Mouse (Mus musculus): ENCODE measurements around the gene Trpm7. TPM values are rescaled to one million over a fixed set of nuclear protein-coding genes. Genes with fewer than 3 reads are reported as not detected.
"Not testable (repeated sequence)": the region's sequence is repeated elsewhere in the genome, so short reads cannot be mapped to it uniquely, and the experiment has no call there.

Trpm7 gene
- 10 to 100 TPM; 27.2 to 37.3 TPM for total RNA-seq (2021)
- long read RNA-seq, experiment 1, full-length matches to known transcripts, result 5 of 12 reads
- long read RNA-seq, experiment 1, partial matches to known transcripts, result 5 of 12 reads
- long read RNA-seq, experiment 1, other reads (novel, unspliced or antisense), result 2 of 12 reads
- long read RNA-seq, experiment 2, full-length matches to known transcripts, result 5 of 11 reads
- long read RNA-seq, experiment 2, partial matches to known transcripts, result 4 of 11 reads
- long read RNA-seq, experiment 2, other reads (novel, unspliced or antisense), result 2 of 11 reads

DNA sequence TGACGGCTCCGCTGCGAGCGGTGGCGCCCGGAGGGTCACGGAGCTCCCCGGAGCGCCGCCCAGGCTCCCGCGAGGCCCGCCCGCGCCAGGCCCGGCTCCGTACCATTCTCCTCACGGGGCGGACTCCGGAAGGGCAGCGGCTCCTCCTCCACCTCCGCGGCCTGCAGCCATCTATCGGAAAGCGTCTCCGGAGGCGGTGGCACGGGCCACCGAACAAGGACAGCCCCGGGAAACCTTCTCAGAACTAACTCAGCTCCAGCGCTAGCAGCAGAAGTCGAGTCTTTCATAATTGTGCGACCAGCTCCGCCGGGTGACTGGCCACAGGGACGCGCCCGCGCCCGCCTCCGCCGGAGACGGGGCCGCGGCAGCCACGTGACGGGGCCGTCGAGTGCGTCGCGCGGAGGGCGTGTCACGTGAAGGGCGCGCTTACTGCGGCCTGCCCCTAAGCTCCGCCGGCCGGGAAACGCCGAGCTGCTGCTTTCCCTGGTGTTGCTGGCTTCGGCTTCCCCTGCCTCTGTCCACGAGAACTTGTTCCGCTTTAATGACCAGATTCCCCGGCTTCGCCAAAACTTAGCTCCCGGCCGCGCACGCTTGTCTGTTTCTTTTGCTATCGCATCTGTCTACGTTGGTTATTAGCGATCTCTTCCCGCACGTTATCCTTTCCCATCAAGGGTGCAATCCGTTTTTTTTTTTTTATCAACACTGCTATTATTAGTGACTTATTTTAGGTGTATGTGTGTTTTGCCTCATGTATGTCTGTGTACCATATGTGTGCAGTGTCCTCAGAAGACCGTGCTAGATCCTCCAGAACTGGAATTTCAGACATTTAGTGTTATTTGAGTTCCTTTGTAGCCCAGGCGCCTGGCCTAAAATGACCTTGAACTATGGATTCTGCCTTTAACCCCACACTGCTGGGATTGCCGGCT, at the start of gene Trpm7:
Trpm7 (minus strand) TSS at position 360 of the 926 bp plus-strand sequence.
- peak; percentile 91 for DNase-seq

DNA sequence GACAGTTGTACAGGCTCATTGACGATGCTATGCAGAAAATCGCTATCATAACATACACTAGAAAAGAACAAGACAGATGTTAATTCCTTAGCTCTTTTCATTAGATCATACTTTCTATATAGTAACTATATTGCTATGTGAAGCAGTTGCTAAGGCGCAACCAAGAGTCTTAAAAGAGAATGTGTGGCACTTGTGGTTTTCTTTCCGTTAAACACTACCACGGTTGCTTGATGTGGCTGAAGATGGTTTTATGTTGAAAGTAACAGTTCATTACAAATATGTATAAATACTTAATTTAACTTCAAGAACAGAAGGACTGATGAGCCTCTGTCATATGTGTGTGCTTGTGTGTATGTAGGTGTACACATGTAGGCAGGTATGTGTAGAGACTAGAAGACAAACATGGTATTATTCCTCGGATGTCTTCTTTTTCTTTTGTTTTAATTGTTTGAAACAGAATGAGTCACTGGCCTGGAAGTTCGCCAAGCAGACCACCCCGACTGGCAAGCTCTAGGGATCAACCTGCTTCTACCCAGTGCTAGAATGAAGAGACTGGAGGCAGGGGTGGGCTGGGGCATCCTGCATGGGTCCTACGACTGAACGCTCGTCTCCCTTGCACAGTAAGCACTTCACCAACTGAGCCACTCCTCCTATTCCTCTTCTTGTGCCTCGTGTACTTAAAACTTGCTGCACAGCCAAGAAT, 44.5 kb upstream of the Trpm7 start:
- DNase-seq, result no peak

DNA sequence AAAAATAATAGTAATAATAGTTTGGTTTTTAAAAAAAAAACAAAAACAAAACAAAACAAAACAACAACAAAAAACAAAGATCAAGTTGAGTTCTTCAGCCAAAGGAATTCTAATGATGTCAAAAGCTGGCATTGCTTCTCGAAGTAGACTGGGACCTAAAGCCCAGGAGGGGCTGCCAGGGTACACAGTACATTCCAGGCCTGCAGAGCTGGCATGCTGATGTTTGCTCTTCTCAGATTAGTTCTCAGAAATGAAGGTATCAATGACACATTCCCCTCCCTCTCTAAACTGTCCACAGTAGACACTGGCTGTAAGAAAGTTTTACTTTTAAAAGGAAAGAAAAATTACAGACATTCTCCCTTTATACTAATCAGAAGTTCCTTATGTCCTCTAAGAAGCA, 40.2 kb upstream of the Trpm7 start:
- DNase-seq, result no peak

DNA sequence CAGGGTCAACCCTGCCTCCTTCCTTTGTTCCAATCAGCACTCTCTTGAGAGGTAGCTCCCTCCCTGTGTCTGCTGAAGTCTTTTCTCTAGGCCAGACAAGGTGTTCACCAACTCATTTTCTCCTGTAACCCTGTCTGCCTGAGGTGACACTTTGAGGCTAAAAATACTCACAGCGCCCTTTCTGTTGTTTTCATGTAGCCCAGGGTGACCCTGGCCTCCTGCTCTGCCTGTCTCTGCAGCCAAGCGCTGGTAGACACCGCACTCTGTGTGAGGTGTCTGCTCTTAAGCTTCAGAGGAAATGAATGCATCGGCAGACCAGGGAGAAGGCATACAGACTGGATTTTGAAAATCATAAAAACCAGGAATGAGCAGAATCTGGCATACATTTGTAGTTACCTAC, 38.1 kb upstream of the Trpm7 start:
- DNase-seq, result no peak

DNA sequence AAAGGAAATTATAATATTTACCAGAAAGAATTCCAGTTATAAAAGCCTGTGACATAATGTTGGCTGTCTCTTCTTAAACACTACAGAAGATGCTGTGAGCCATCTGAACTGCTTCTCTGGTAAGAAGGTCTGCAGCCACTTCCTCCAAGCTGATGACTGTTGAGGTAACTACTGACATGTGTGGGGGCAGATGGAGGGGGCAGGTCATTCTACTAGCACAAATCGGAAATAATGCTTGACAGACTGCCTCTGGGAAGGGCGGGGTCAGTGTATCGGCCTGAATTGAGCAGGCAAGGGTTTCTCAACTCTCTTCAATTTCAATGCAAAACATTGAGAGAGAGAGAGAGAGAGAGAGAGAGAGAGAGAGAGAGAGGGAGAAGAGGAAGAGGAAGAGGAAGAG, 28.1 kb upstream of the Trpm7 start:
- no peak for DNase-seq

DNA sequence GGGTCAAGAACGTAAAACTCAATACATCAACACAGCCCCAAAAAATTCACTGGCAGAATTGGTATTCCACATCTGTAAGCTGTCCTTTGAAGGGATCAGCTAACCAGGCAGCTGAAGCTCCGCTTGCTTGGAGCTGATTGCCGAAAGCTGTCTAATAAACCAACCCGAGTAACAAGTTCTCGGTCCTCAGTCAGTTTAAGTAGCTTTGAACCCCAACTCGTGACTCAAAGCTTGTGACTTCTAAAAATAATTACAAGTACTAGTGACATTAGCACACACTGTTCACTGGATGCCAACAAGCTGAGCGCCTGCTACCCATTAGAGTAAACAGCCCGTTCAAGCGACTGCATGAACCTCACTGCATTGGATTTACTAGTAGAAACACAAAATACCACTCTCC, 21.5 kb upstream of the Trpm7 start:
- no peak for DNase-seq

DNA sequence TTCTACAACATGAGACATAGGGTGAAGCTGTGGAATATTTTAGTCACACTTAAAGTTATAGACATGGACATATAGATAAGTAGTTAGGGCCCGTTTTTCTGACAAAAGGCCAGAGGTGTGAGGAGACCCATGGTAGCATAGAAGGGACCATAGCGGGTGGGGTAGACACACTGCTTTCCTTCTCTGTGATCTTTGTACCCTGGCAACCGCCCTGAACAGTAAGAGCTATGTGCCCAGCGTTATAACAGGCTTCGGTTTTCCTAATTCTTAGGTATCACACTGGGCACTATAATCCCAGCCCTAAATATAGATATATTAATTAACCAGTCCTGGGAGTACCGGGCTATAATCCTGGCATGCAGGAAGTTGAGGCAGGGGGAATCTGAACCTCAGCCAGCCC, 20.9 kb upstream of the Trpm7 start:
- DNase-seq, result no peak

DNA sequence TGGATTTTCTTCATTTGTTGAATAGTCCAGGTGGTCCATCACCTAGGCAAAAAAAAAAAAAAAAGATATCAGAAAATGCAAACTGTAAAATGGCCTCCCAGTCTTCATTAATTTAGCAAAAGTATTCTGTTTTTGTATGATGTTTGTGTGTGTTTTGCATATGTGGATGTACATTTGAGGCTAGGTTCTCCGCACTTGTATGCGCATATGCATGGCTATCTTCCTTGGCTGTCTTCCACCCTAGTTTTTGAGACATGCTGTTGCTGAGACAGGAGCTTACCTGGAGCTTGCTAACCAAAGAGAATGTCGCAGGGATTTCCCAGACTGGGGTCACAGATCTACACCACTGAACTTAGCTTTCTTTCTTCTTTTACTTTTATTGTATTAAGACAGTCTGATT, 18.2 kb upstream of the Trpm7 start:
- DNase-seq, result no peak

DNA sequence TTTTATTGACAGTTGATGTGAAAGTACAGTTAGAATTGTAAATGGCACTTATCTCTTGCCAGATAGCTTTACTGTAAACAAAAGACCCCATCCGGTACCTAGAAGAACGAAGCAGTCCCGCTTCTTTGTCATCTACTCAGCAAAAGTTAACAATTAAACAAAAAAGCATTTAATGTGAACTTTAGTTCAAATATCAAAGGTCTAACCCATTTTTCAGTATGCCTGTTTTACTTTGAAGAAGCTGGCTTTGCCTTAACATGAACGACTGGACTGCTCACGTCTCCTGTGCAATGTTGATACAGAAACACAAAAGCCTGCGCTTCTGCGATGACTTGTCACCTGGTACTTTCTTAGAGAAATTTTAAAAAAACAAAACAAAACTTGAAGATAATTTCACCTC, 16.3 kb upstream of the Trpm7 start:
- no peak for DNase-seq

DNA sequence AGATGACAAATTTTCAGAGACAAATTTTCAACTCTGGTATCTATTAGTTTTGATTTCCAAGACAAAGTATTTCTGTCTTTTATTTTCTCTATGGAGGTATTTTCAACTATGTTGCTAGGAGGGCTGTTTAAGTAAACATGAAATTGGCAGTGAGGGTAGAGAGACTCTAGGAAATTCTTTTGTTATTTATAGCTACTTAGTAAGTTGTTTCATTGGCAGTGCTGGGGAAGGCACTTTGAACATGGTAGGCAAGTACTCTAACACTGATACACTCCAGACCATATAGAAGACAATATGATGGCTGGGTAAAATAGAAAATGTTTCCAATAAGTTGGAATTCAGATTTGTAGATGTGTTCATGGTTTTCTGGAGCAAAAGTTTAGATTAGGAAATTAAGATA, 15.7 kb upstream of the Trpm7 start:
- DNase-seq, result no peak

DNA sequence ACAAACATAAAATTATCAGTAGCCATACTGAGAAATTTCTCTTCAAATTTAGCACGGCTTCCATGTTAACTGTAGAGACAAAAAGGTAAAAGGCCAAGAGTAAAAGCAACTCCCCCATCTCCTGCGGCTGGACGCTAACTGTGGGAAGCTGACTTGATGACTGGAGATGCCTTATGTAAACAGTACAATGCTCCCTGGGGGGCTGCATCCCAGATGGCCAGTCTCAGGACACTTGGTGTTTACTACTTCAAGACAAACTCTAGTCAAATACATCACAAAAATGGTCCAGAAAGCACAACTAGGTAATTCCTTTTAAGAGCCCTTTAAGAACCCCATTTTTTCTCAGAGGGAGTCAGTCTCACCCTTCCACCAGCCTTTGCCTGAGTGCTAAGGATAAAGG, 11.1 kb upstream of the Trpm7 start:
- DNase-seq, result no peak

DNA sequence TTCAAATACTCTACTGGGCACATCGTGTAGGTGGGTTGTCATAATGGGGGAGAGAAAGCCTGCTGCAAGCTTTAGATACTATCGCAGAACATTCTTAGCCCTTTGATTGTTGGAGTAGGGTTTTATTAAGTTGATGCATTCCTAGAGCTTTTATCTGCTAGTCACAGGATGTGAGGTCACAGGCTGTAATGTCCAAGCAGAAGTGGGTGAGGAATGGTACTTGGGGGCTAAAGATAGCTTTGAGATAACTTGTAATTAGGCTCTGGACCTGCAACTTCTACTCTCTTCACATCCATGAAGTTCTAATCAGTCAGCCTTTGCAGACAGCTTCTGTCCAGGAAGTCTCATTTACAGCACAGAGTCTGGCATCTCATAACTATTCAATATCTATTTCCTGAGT, 9.8 kb upstream of the Trpm7 start:
- DNase-seq, result no peak

DNA sequence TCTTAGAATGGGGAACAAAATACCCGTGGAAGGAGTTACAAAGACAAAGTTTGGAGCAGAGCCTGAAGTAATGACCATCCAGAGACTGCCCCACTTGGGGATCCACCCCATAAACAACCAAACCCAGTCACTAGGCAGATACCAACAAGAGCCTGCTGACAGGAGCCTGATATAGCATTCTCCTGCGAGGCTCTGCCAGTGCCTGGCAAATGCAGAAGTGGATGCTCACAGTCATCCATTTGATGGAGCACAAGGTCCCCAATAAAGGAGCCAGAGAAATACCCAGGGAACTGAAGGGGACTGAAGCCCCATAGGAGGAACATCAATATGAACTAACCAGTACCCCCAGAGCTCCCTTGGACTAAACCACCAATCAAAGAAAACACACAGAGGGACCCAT, 6.7 kb upstream of the Trpm7 start:
- DNase-seq, result not testable (repeated sequence)

DNA sequence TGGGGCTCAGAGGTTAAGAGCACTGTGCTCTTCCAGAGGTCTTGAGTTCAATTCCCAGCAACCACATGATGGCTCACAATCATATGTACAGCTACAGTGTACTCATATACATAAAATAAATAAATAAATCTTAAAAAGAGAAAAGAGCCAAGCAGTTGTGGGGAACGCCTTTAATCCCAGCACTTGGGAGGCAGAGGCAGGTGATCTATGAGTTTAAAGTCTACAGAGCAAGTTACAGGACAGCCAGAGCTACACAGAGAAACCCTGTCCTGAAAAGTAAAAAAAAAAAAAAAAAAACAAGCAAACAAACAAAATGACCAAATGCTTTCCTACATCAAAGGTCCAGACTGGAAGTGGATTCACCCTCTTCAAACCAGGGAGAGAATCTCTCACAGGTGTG, 2.0 kb upstream of the Trpm7 start:
- no peak for DNase-seq

DNA sequence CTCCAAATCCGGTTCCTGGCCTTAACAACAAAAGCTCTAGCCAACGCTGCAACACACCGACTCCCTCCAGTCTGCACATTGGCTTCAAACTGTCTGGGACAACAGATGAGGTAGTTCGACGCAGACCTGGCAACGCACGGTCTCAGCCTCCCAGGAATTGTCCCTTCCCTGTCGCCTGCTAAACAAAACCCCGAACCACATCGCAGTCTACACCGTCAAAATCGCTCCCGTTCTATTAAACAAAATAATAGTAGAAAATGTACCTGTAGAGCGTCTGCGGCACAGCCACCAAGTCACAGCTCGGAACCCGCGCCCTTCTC, 554 bp downstream of the Trpm7 start:
- no peak for DNase-seq

DNA sequence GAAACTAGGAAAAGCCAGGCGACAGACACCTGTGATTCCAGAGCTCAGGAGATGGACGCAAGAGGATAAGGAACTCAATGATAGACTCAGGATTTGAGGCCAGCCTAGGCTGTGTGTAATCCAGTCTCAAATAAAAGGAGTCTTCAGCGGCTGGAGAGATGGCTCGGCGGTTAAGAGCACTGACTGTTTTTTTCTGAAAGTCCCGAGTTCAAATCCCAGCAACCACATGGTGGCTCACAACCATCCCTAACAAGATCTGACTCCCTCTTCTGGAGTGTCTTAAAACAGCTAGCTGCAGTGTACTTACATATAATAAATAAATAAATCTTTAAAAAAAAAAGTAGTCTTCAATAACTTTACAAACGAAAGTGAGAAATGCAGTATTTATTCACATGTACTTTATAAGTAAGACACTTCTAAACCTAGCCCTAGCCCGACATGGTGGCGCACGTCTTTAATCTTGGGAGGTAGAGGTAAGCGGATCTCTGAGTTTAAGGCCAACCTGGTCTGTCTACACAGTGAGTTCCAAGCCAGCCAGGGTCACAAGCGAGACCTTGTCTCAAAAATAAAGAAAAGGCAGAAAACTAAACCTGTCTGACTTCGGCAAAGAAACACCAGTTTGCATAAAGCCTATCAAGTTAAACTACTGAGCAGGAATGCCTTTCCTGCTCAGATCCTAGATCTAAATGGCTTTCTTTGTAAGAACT, 1.1 kb downstream of the Trpm7 start:
- no peak for DNase-seq

DNA sequence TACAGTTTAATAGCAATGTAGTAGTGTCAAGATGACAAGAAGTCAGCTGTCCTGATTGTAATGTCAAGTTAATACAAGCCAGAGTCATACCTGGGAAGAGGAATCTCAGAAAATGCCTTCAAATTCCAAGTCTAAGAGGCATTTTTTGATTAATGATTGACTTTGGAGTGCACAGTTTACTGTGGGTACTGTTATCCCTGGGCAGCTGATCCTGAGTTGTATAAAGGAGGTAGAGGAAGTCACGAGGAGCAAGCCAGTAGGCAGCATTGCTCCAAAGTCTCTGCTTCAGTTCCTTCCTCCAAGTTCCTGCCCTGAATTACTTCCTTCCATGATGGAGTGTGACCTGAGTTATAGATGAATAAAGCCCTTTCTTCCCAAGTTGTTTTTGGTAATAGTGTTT, 9.7 kb downstream of the Trpm7 start:
- no peak for DNase-seq

DNA sequence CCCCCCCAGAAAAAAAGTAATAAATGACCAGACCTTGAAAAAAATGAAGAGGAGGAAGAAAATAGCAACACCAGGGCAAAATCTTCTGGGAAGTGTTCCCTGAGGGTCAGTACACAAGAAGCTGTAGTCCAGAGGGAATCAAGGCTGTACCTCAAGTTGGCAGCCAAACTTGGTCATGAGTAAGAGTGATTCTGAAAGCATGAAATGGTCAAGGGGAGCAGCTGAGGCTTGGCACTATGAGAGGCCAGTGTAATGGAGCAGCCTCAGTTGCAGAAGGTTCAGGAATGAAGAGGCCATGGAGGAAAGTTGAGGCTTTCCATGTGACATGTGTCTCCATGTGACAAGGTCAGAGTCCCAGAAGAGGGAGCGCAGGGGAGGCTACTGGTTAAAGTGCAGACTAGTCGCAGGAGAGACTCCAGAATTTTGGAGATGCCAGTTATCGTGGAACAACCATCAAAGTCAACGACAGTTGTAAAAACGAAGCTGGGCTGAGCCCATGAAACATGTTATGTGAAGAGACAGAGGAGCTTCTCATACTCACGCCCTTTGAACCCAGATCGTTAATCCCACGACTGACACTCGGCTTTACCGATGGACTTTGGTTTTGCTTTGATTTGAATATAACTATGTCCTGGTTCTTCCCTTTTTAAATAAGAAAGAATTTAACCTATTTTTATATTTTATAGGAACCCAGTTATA, 10.4 kb downstream of the Trpm7 start:
- no peak for DNase-seq

DNA sequence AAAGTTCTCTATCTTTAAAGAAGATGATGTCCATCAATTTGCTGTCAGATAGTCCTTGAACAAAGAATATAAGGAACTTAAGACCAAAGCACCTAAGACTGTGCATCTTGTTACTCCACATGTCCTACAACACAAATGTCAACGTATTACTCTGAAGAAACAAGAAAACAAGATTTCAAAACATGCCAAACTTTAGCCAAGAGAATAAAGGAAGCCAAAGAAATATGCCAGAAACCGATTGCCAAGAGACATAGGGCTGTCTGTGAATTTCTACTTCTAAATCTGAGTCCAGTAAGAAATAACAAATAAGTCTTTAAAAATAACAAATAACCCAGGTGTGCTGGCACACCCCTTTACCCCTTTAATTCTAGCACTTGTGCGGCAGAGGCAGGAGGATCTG, 11.0 kb downstream of the Trpm7 start:
- DNase-seq, result no peak

DNA sequence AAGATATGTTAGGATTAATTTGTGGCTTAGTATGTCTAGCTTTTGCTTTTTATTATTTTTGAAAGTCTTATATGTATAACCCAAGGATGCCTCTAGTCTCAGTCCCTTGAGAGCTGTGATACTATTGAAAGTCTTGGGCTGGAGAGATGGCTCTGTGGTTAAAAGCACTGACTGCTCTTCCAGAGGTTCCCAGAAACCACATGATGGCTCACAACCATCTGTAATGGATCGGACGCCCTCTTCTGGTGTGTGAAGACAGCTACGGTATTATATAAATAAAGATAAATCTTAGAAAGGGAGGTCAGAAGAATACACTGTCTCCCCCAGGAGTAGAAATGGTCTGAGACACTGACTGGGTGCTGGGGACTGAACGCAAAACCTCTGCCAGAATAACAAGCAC, 31.3 kb downstream of the Trpm7 start:
- no peak for DNase-seq

DNA sequence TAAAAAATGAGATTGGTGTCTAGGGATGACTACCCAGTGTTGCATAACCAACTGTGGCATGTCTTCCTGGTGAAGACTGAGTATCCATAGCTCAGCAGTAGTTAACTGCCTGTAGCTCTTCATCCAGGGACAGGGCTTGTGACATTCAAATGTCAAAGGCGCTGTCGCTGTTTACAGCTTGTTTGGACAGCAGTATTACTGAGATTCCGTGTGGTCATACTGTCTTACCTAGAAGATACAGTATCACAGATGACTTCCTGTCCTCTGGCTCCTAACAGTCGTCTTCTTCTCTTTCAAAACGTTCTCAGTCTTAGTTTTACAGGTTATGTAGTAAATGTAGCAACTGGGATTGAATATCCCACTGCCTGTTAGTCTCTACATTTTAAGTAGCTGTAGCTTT, 37.2 kb downstream of the Trpm7 start:
- no peak for DNase-seq

DNA sequence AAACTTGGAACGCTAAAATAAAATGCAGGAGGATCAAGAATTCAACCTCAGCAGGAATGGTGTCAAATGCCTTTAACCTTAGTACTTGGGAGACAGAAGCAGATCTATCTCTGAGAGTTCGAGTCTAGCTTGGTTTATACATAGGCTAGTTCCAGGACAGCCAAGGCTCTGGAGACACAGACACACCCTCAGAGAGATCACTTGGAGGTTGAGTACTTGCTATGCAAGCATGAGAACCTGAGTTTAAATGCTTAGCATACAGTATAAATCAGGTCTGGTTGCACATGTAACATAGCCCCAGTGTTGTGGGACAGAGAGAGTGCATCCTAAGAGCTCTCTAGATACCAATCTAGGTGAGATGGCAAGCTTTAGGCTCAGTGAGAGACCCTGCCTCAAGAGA, 58.6 kb downstream of the Trpm7 start:
- no peak for DNase-seq
